Mouse (Mus musculus) CD4-positive, CD25-positive, alpha-beta regulatory T cell, adult 4 months (primary cell): Measurements from ENCODE around the gene Zkscan1. TPM values are rescaled to one million over a fixed set of nuclear protein-coding genes. Genes with fewer than 3 reads are reported as not detected.

Source experiments
- ATAC-seq: one replicate; pipeline ENCODE4 v1.8.0; 2017
- polyA plus RNA-seq, 2 experiments: library from polyadenylated mRNA; unstranded; fragments of 100-300 nt; shearing (Covaris generic); gene quantifications; one replicate each; pipeline ENCODE4 v1.2.1; 2017

The Zkscan1 gene
- polyA plus RNA-seq, 2 experiments from 2014 or later, result 9.2 to 13.0 TPM

- peak; percentile 5 for ATAC-seq
These were observed 32.5 kb downstream of the Zkscan1 start for GRCm38 (mm10) chr5:138117199-138118015.

- ATAC-seq, result no peak
These were observed 33.2 kb downstream of the Zkscan1 start for GRCm38 (mm10) chr5:138118041-138118440.

GRCm38 (mm10) chr5:138132425-138133064 lies 47.7 kb downstream of the Zkscan1 start:
- no peak for ATAC-seq

- no peak for ATAC-seq
These were observed 52.4 kb downstream of the Zkscan1 start for GRCm38 (mm10) chr5:138137257-138137656.

- peak; percentile 87 for ATAC-seq
These were observed 53.2 kb downstream of the Zkscan1 start for GRCm38 (mm10) chr5:138137935-138138549.

GRCm38 (mm10) chr5:138138585-138138984 lies 53.7 kb downstream of the Zkscan1 start:
- ATAC-seq, result no peak

GRCm38 (mm10) chr5:138154390-138154789 lies 69.5 kb downstream of the Zkscan1 start:
- ATAC-seq, result no peak

GRCm38 (mm10) chr5:138155443-138155976 lies 70.6 kb downstream of the Zkscan1 start, which contains the start of gene Zfp113:
Gene Zfp113, minus strand, starts transcription at chr5:138155744.
- peak; percentile 98 for ATAC-seq

Other genes starting within 250 kb of the Zkscan1 start
- gene Pilra, start 248.8 kb upstream of the Zkscan1 start, polyA plus RNA-seq, result under 1 TPM in 1 of 2 experiments, not detected in 1; 0.51 TPM
- under 1 TPM in 1 of 2 experiments, not detected in 1; 0.58 TPM for gene Pilrb1, start 227.0 kb upstream of the Zkscan1 start, polyA plus RNA-seq
- 1 to 10 TPM in 1 of 2 experiments, not detected in 1; 1.9 TPM for gene Pilrb2, start 213.3 kb upstream of the Zkscan1 start, polyA plus RNA-seq
- not detected for gene Cyp3a13, start 163.5 kb upstream of the Zkscan1 start, polyA plus RNA-seq
- under 1 TPM in 1 of 2 experiments, not detected in 1; 0.08 TPM for gene Gjc3, start 122.0 kb upstream of the Zkscan1 start, polyA plus RNA-seq
- not detected for gene Azgp1, start 103.6 kb upstream of the Zkscan1 start, polyA plus RNA-seq
- not detected for gene Smok3a, start 63.8 kb upstream of the Zkscan1 start, polyA plus RNA-seq
- gene Smok3b, start 63.7 kb upstream of the Zkscan1 start, polyA plus RNA-seq, result not detected
- not detected for gene Smok3c, start 31.9 kb upstream of the Zkscan1 start, polyA plus RNA-seq
- 10 to 100 TPM; 22.8 TPM for gene Zscan21, start 31.8 kb downstream of the Zkscan1 start, polyA plus RNA-seq
- 10 to 100 TPM; 10.6 to 20.3 TPM for gene Zfp113, start 70.7 kb downstream of the Zkscan1 start, polyA plus RNA-seq
- gene Cops6, start 76.0 kb downstream of the Zkscan1 start, polyA plus RNA-seq, result 100 to 1,000 TPM; 184 to 231 TPM
- gene Ap4m1, start 86.9 kb downstream of the Zkscan1 start, polyA plus RNA-seq, result 1 to 10 TPM; 5.3 to 6.1 TPM
- 10 to 100 TPM; 47.6 to 74.5 TPM for gene Mcm7, start 87.3 kb downstream of the Zkscan1 start, polyA plus RNA-seq
- 10 to 100 TPM; 60.5 to 73.4 TPM for gene Taf6, start 102.4 kb downstream of the Zkscan1 start, polyA plus RNA-seq
- gene Cnpy4, start 102.4 kb downstream of the Zkscan1 start, polyA plus RNA-seq, result 10 to 100 TPM; 42.2 to 61.8 TPM
- gene Mblac1, start 109.2 kb downstream of the Zkscan1 start, polyA plus RNA-seq, result not detected
- gene Nxpe5, start 140.8 kb downstream of the Zkscan1 start, polyA plus RNA-seq, result under 1 TPM in 1 of 2 experiments, not detected in 1; 0.31 TPM
- 100 to 1,000 TPM; 111 to 120 TPM for gene Lamtor4, start 170.4 kb downstream of the Zkscan1 start, polyA plus RNA-seq
- 1 to 10 TPM; 2.7 to 4.4 TPM for gene BC037034, start 178.9 kb downstream of the Zkscan1 start, polyA plus RNA-seq
- gene Gal3st4, start 187.8 kb downstream of the Zkscan1 start, polyA plus RNA-seq, result under 1 TPM in 1 of 2 experiments, not detected in 1; 0.77 TPM
- gene Gm43720, start 194.9 kb downstream of the Zkscan1 start, polyA plus RNA-seq, result not detected
- under 1 TPM; 0.19 to 0.96 TPM for gene Gpc2, start 194.9 kb downstream of the Zkscan1 start, polyA plus RNA-seq
- under 1 TPM in 1 of 2 experiments, not detected in 1; 0.70 TPM for gene Stag3, start 195.2 kb downstream of the Zkscan1 start, polyA plus RNA-seq